Mouse (Mus musculus): ENCODE results near the gene Inpp1.

- no peak for TF ChIP-seq POLR2AphosphoS2 (IDR thresholded peaks at IDR 0.05; ENCODE audit: insufficient read length, low read depth)
- no peak for TF ChIP-seq POLR2A (IDR thresholded peaks at IDR 0.05; ENCODE audit: insufficient read length, low read depth)
- TF ChIP-seq MAX (IDR thresholded peaks at IDR 0.05; ENCODE audit: low read depth): no peak
- TF ChIP-seq REST (IDR thresholded peaks at IDR 0.05; ENCODE audit: insufficient read depth, insufficient read length): no peak
- TF ChIP-seq TCF12 (IDR thresholded peaks at IDR 0.05; ENCODE audit: insufficient read depth, poor library complexity, severe bottlenecking): no peak
Observed at GRCm38 (mm10) chr1:52795927-52796326, 21.6 kb downstream of the Inpp1 start.
